Mouse (Mus musculus): Measurements from ENCODE around the gene Prodh2.
"Not testable (repeated sequence)": the region's sequence is repeated elsewhere in the genome, so short reads cannot be mapped to it uniquely, and the experiment has no call there.

The Prodh2 gene

DNA sequence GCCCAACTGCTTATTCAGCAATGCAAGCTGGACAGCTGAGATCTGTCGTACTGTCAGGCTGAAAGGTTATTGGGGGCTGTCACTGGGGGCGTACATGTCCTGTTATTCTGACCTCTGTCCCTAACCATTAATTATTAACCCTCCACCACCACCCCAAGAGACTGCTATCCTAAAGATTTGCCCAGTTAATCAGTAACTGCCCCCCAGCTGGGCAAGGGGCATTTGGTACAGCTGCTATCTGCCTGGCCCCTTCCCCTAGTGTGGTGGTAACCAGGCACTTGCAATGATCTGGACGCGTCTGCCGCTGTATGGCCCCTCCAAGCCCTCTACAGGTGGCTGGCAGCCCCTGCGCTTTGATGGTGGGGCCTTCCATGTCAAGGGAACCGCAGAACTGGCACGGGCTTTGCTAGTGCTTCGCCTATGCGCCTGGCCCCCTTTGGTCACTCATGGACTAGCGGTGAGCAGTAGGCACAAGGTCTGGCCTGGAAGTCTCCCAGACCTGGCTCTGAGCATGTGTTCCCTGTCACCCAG lies at the start of gene Prodh2:
Prodh2 (plus strand) TSS at position 222 of the 531 bp plus-strand sequence.
- CTCF ChIA-PET: no interaction called here

DNA sequence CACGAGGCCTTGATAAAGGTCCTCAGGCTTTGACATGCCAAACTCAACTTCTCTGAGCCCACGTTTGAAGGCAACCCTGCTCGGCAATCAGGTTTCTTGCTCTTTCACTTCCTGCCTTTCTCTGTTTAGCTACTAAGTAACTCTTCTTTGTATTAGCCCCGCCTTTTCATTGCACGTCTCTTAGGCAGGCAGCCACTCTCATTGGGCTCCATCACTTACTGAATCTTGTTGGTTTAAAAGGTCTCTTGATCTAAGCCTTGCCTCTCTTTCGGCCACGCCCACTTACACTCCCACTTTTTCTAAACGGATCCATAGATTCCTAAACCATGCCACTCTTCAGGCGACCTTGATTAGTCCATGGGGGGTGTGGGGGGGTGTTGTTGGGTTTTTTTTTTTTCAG lies 49.7 kb upstream of the Prodh2 start:
- CTCF ChIA-PET: interaction anchor here (0.6 to 0.7 kb wide), 2 partner anchors 20 to 628 kb away, joined by 5 to 6 read pairs; partner anchors contain the start of gene Zfp790

DNA sequence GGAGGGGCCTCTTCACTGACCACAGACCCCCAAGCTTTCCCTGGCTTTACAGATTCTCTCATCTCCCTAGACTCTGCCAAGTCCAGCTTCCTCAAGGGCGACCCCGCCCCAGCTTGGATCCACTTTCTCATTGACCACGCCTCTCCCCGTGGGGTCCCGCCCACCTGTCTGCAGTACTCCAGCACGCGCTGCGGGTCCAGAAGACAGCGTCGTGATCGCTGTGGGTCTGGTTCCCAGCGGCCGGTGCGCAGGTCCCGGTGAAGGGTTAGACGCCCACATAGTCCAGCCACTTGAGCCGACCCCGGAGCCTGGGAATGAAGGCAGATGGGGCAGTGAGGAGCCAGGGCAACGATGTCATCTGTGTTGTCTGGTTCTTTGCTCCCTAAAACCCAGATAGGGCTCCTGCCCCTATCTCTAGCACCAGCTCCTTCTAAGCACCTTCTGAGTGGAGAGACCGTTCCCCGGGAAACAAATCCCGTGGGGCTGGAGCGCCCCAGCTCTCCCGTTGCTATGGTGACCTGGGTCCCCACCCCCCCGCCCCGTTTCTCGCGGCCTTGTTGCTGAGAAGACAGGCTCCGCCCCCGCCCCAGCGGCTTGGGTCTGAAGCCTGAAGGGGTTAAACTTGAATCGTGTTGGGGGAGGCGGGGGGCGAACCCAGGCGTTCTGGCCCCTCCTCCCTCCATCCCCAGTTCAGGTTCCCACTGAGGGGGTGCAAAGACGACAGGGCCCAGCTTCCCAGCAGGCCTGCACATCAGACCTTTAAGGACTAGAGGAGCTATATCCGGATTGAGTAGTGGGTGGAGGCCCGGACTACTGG lies 49.1 kb upstream of the Prodh2 start:
- CTCF ChIA-PET: interaction anchor here (0.6 kb wide), 1 partner anchor 628 kb away, joined by 6 read pairs; the partner anchor contains the start of gene Zfp790

DNA sequence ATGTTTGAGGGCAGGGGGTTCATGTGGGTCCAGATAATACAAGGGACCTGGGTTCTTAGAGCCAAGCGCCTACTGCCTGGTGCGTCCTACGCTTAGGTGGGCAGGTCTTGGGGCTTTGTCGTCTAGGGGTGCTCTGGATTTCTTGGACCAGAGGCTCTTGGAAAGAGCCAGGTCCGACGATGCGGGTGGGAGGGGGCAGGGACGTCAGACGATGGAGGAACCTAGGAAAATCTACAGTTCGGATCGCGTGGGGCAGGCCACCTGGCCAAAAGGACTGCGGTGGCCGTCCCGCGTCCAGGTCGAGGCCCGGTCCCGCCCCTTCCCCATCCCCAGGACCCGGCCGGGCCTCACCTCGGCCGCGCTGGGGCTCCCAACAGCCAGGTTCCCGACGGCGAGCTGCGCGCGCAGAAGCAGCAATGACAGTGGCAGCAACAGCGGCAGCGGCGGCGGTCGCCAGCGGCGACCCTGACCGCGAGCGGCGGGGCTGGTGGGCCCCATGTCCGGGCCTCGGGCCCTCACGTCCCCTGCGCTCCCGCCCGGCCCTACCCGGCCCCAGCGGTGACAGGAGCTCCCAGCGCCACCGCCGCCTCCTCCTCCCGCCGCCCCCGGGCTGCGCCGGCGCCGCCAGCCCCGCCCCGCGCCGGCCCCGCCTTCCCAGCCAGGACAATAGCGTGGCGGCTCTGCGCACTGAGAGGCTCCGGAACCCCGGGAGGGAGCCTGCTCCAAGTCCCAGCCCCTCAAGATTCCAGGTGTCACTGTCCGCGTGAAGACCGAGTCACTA lies 48.3 kb upstream of the Prodh2 start, which contains the start of gene Aplp1:
Aplp1 (minus strand) TSS at position 565 of the 781 bp plus-strand sequence.
- CTCF ChIA-PET: no interaction called here

DNA sequence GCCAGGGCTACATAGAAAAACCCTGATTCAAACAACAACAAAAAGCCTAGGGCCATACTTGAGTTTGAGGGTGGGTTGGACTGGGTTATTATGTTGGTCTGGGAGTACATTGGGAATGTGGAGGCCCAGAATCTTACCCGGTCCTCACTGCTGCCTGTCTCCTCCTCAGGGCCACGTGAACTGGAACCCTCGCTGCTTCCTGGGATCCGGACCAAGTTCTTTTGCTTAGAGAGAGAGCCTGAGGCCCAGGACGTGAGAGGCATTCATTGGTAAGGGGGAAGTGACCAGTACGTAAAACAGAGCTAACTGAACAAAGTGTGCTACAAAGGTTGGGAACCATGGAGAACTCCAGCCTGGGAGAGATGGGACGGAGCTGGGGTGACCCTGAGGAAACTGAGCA lies 43.2 kb upstream of the Prodh2 start:
- CTCF ChIA-PET: interaction anchor here (0.6 kb wide), 1 partner anchor 16 kb away, joined by 3 read pairs; no protein-coding TSS in a partner anchor

DNA sequence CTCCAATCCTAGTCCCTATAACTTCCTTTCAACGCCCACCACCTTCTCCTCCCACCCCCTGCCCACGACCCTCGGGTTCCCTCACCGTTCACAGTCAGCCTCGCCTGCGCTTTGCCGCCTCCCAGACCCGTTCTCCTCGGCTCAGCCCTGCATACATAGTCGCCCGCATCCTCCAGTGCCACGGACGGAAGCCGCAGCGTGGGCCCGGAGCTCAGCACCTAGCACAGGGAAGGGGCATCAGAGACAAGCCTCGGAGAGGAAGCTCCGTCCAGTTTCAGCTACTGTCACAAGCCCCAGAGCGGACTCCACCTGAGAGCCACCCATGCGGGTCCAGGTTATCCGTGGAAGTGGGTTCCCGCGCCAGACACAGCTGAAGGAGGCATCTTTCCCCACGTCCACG lies 40.1 kb upstream of the Prodh2 start:
- CTCF ChIA-PET: no interaction called here

DNA sequence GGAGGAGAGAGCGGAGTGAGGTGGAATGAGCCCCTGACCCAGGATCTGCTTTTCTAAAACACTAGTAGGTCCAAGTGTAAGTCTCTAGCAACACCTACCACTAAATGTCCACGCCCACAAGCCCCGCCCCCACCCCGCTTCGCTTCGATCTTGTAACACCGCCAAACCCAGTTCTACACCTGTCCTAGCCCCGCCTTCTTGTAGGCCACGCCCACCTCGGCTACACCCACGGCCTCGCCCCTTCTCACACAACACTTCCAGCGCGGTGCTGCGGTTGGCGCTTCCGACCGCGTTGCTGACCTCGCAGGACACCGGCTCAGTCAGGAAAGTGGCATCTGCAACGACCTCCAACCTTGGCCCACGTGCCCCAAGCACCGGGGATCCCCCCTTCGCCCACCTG lies 39.7 kb upstream of the Prodh2 start:
- CTCF ChIA-PET: interaction anchor here (0.5 kb wide), 1 partner anchor 78 kb away, joined by 4 read pairs; no protein-coding TSS in a partner anchor

DNA sequence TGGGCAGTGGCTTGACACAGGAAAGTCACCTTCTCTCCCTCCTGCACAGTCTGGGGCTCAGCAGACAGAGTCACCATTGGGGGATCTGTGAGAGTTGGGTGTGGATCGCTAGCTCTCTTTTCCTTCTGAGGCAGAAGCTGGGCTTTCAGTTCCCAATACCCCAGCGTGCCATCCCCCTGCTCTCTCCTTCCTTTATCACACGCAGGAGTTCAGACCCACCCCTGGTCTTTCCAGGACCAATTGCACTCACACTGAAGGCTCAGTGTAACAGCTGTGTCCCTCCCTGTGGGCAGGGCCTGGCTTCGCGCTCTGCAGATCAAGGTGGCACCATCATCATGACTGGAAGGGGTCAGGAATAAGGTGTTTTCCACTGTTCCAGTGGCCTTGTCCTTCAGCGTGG lies 39.2 kb upstream of the Prodh2 start:
- CTCF ChIA-PET: interaction anchor here (0.5 kb wide), 1 partner anchor 78 kb away, joined by 4 read pairs; no protein-coding TSS in a partner anchor

DNA sequence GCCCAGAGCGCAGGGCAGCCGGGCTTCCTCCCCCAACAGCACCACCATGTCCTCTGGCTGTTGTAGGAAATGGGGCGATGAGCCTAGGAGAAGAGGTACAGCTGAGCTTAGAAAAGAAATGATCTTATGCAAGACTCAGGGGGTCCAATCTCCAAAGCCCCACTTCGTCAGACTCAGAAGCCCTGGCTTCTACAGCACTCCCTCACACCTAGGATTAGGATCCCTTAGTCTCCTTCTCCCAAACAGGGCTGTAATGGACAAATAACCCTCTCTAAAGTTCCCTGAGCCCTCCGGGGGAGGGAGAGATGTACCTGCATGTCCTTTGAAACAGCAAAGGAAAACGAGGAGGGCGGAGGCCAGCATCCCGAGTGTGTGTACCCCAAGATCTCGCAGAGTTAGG lies 36.9 kb upstream of the Prodh2 start:
- CTCF ChIA-PET: interaction anchor here (0.7 kb wide), 1 partner anchor 19 kb away, joined by 6 read pairs; no protein-coding TSS in a partner anchor

DNA sequence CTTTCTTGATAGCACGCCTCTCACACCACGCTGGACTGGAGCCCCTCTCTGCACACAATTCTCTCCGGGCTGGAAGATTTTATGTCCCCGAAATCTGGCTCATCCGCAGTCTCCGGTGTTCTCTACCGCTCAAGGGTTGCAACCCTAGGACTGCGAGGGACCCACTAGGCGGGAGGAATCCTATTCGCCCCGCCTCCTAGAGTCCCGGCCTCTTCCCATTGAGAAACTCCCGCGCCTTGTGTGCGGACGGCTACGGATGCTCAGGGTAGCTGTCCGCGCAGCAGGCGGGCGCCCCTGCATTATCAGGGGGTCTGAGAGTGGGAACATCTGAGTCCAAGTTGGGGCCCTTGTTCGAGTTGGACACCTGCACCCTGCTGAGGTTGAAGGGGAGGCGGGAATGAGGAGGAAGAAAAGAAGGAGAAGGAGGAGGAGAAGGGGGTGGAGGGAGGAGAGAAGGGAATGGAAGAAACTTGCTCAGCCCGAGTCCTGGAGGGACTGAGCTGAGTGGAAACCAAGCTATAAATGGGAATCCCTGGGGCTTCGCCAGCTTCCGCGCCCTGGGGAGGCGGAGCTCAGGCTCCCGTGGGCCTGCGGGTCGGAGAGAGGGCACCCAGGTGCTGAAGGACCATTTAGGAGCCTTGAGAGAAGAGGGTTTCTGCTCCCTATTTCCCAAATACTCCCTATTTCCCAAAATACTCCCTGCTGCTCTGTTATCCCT lies 36.4 kb upstream of the Prodh2 start:
- CTCF ChIA-PET: no interaction called here

DNA sequence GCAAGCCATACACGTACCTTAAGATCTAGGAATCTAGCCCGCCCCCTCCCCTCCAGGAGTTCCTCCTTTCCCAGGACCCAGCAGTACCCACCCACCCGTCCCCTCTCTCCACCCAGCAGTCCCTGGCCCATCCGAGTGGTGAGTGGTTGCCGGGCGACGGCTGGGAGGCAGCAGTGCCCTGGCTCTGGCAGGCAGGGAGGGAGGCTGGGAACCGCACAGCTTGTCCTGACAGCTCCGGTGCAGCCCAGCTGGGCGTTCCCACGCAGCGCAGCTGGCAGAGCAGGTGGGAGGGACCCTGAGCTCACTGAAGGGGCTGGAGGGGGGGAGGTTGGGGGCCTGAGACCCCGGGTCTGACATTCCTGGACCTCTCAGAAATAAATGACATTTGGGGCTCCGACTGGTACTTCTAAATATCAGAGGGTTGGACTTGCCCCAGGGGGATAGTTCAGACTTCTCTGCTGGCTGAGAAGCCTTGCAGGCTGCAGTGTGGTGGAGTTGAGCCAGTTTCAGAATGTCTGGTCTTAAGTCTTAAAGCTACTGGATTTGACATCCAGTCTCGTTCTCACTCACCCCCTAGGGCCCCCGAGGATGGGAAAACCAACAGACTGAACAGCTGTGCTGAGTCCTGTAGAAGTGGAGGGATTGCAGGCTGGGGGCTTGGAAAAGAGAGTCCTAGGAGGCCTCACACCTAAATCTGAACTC lies 35.6 kb upstream of the Prodh2 start, which contains the start of the genes Kirrel2 and Nphs1:
Kirrel2 (minus strand) TSS at position 62 of the 702 bp plus-strand sequence.
Nphs1 (plus strand) TSS at position 687 of the 702 bp plus-strand sequence.
- CTCF ChIA-PET: no interaction called here

DNA sequence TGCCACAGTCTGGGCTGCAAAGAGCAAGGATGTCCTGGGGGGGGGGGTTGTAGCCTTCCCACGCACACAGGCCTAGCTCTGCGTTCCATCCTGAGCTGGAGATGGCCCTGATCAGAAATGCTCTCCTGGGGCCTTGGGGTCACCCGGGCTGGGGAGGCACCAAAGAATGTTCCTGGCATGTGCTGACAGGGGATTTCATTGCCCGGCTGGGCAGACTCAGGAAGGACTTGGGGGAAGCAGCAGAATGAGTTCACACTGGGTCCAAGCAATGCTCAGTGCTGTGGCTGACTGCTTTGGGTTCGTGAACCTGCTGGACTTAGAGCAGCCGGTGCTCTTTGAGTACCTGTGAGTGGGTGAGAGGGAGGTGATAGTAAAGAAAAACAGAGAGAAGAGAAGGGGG lies 33.9 kb upstream of the Prodh2 start:
- CTCF ChIA-PET: no interaction called here

DNA sequence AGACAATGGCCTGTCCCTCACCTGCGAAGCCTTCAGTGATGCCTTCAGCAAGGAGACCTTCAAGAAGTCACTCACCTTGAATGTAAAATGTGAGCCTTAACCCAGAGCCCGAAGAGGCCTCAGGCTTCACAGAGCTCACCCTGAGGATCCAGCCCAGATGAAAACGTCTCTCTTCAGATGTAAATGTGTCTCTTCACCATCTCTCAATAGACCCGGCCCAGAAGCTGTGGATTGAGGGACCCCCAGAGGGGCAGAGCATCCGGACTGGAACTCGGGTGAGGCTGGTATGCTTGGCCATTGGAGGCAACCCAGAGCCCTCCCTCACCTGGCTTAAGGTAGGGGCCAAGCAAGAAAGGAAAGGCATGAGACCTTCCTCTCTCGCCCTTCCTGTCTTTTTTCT lies 29.9 kb upstream of the Prodh2 start:
- CTCF ChIA-PET: no interaction called here

DNA sequence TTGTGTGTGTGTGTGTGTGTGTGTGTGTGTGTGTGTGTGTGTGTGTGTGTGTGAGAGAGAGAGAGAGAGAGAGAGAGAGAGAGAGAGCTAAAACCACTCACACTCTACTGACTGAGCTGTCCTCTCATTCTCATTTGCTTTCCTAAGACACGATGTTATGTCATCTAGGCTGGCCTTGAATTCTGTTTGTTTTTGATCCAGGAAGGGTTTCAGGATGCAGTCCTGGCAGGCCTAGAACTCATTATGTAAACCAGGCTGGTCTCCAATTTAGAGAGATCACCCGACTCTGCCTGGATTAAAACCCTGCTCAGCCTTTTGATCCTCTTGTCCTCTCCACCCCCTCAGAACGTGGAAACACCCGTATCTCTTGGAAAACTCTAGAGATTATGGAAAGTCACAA lies 29.4 kb upstream of the Prodh2 start:
- CTCF ChIA-PET: no interaction called here

DNA sequence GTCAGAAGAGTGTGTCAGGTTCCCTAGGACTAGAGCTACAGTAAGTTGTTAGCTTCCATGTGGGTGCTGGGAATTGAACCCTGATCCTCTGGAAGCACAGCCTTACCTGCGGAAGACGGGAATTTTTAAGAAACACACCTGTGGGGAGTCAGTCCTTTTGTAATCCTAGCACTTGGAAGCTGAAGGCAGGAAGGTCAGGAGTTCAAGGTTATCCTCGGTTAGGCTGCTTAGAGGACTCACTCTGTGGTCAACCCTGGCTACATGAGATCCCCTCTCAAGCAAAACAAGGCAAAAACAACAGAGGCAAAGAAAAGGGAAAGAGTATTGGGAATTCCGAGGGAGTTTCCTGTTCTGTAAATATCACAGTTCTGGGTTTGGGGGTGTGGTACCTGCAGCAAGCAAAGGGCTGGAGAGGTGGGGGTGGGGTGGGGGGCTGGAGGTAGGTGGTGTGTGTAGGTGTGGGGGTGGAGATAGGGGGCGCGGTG lies 28.6 kb upstream of the Prodh2 start:
- CTCF ChIA-PET: no interaction called here

DNA sequence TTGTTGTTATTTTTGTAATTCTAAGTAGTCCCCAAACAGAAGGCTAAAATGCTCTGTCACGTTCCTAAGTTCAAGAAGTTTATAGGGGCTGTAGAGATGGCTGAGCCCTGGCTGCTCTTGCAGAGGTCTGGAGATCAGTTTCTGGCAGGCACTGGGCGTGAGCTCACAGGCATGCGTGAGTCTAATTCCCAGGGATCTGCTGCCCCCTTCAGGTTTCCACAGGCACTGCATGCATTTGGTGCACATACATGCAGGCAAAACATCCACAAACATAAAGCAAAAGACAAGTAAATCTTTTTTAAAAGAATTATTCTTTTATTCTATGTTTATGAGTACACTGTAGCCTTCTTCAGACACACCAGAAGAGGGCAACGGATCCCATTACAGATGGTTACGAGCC lies 21.0 kb upstream of the Prodh2 start:
- CTCF ChIA-PET: no interaction called here

DNA sequence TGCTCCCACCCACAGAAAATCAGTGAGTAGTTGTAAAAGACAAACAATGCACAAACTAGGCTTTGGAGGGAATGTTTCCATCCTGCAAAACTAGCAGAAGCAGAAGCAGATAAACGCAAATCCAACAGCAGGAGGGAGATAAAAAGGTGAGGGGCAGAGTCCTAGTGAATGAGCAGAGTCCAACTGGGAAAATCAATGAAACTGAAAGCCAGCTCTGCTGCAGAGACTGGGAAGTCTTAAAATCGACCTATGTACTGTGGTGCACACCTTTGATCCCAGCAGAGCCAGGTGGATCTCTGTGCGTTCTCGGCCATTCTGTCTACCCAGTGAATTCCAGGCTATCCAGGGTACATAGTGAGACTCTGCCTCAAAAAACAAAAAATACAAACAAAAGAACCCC lies 18.4 kb upstream of the Prodh2 start:
- CTCF ChIA-PET: no interaction called here

DNA sequence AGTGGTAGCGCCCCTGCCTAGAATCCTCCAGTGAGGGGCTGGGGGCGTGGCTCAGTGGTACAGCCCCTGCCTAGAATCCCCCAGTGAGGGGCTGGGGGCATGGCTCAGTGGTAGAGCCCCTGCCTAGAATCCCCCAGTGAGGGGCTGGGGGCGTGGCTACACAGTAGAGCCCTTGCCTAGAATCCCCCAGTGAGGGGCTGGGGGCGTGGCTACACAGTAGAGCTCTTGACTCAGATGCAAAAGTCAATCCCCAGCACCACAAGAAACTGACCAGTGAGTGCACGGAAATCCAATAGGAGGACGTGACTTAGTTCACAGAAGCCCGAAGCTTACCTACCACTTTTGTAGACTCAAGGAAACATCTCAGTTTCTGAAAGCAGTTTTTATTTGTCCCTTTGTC lies 17.3 kb upstream of the Prodh2 start:
- CTCF ChIA-PET: not testable (repeated sequence)

DNA sequence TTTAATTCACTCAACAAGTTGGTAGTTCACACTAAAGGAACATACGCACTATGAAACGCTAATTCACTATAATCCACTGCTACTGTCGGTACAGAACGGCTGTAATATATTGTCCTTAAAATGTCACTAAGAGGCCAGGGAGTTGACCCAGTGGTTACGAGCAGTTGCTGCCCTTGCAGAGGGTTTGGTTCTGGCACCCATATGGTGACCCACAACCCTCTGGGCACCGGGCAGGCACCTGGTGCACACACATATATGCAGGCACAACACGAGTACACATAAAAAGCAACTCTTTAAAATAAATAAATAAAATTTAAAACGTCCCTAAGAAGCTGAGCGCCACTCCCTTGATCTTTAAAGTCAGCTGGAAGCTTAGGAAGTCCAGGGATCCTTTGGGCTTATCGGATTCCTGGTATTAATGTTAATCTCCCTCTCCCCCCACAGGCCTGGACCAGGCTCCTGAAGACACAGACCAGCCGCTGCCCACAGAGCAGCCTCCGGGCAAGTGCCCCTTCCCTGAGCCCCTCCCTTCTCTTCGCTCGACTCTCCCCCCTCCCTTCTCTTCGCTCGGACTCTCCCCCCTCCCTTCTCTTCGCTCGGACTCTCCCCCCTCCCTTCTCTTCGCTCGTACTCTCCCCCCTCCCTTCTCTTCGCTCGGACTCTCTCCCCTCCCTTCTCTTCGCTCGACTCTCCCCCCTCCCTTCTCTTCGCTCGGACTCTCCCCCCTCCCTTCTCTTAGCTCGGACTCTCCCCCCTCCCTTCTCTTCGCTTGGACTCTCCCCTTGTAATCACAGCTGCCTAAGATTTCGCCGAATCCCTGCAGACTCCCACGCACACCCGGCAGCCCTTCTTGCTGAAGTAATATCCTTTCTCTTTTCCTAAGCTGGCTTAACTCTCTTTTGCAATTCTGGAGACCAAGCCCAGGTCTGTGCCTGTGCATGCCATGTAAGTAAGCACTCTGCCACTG lies 15.7 kb upstream of the Prodh2 start:
- CTCF ChIA-PET: no interaction called here

DNA sequence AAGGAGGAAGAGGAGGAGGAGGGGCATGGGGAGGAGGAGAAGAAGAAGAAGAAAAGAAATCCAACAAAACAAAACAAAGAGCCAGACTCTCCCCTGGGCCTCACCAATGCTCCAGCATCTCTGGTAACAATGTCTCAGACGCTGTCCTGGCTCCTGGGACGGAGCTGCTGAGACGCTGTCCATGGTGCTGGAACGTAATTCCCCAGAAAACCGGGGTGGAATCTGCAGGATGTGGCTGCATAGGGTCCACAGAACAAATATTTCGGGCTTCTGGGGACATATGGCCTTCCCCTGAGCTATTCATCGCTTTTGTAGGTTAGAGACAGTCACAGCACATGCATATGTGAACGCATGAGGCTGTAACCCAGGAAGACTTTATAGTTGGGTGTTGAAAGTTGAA lies 9.2 kb upstream of the Prodh2 start:
- CTCF ChIA-PET: no interaction called here
